Mouse (Mus musculus): ENCODE data around the gene Gpr55. TPM values are rescaled to one million over a fixed set of nuclear protein-coding genes. Genes with fewer than 3 reads are reported as not detected.

Gene Gpr55
- polyA plus RNA-seq, 1 experiment, result not detected

- Histone ChIP-seq H3K4me3 (ENCODE audit: insufficient read depth, low read length) (no peak overlapping the region), H3K4me1 (ENCODE audit: control insufficient read depth, insufficient read depth, low read length) (peaks cover 36% of the 10 kb centered on the region), H3K27ac (ENCODE audit: insufficient read depth, low read depth, low read length) (peak overlapping the region; percentile 19; the same call in 1 of the 2 replicates)
- TF ChIP-seq POLR2A (IDR thresholded peaks at IDR 0.05; ENCODE audit: borderline replicate concordance, low read depth, low read length), result no peak
- TF ChIP-seq CTCF (IDR thresholded peaks at IDR 0.05; ENCODE audit: low read depth, low read length), result no peak
Observed at GRCm38 (mm10) chr1:85988351-85988750, 27.5 kb upstream of the Gpr55 start.

GRCm38 (mm10) chr1:85985784-85986183 lies 25.0 kb upstream of the Gpr55 start:
- Histone ChIP-seq H3K4me3 (ENCODE audit: insufficient read depth, low read length) (no peak overlapping the region), H3K4me1 (ENCODE audit: control insufficient read depth, insufficient read depth, low read length) (peaks cover 36% of the 10 kb centered on the region), H3K27ac (ENCODE audit: insufficient read depth, low read depth, low read length) (peak overlapping the region; percentile 17; the same call in 1 of the 2 replicates)
- no peak for TF ChIP-seq CTCF (IDR thresholded peaks at IDR 0.05; ENCODE audit: low read depth, low read length)

- TF ChIP-seq POLR2A (IDR thresholded peaks at IDR 0.05; ENCODE audit: borderline replicate concordance, low read depth, low read length) (no peak), CTCF (IDR thresholded peaks at IDR 0.05; ENCODE audit: low read depth, low read length) (no peak)
- H3K27ac ChIP-seq (ENCODE audit: insufficient read depth, low read depth, low read length), result no peak overlapping the region
- H3K4me1 ChIP-seq (ENCODE audit: control insufficient read depth, insufficient read depth, low read length), result peaks cover 33% of the 10 kb centered on the region
- no peak overlapping the region for H3K4me3 ChIP-seq (ENCODE audit: insufficient read depth, low read length)
Observed at GRCm38 (mm10) chr1:85981738-85982357, 21.0 kb upstream of the Gpr55 start.

GRCm38 (mm10) chr1:85977709-85978108 lies 16.9 kb upstream of the Gpr55 start:
- H3K27ac ChIP-seq (ENCODE audit: insufficient read depth, low read depth, low read length), result no peak overlapping the region
- H3K4me3 ChIP-seq (ENCODE audit: insufficient read depth, low read length), result no peak overlapping the region
- H3K4me1 ChIP-seq (ENCODE audit: control insufficient read depth, insufficient read depth, low read length), result peaks cover 15% of the 10 kb centered on the region
- TF ChIP-seq CTCF (IDR thresholded peaks at IDR 0.05; ENCODE audit: low read depth, low read length) (no peak), POLR2A (IDR thresholded peaks at IDR 0.05; ENCODE audit: borderline replicate concordance, low read depth, low read length) (no peak)

GRCm38 (mm10) chr1:85973468-85973877 lies 12.7 kb upstream of the Gpr55 start:
- Histone ChIP-seq H3K4me1 (ENCODE audit: control insufficient read depth, insufficient read depth, low read length) (peaks cover 12% of the 10 kb centered on the region), H3K27ac (ENCODE audit: insufficient read depth, low read depth, low read length) (no peak overlapping the region), H3K4me3 (ENCODE audit: insufficient read depth, low read length) (no peak overlapping the region)
- no peak for TF ChIP-seq POLR2A (IDR thresholded peaks at IDR 0.05; ENCODE audit: borderline replicate concordance, low read depth, low read length)
- no peak for TF ChIP-seq CTCF (IDR thresholded peaks at IDR 0.05; ENCODE audit: low read depth, low read length)

GRCm38 (mm10) chr1:85972341-85972740 lies 11.5 kb upstream of the Gpr55 start:
- Histone ChIP-seq H3K4me3 (ENCODE audit: insufficient read depth, low read length) (no peak overlapping the region), H3K4me1 (ENCODE audit: control insufficient read depth, insufficient read depth, low read length) (0 out of 2 replicates have a peak, but pooled peaks cover 2% of the 10 kb centered on the region), H3K27ac (ENCODE audit: insufficient read depth, low read depth, low read length) (no peak overlapping the region)
- no peak for TF ChIP-seq POLR2A (IDR thresholded peaks at IDR 0.05; ENCODE audit: borderline replicate concordance, low read depth, low read length)
- TF ChIP-seq CTCF (IDR thresholded peaks at IDR 0.05; ENCODE audit: low read depth, low read length), result no peak

GRCm38 (mm10) chr1:85971070-85971469 lies 10.3 kb upstream of the Gpr55 start:
- Histone ChIP-seq H3K4me3 (ENCODE audit: insufficient read depth, low read length) (no peak overlapping the region), H3K27ac (ENCODE audit: insufficient read depth, low read depth, low read length) (no peak overlapping the region), H3K4me1 (ENCODE audit: control insufficient read depth, insufficient read depth, low read length) (no peaks in the 10 kb centered on the region)
- TF ChIP-seq POLR2A (IDR thresholded peaks at IDR 0.05; ENCODE audit: borderline replicate concordance, low read depth, low read length) (no peak), CTCF (IDR thresholded peaks at IDR 0.05; ENCODE audit: low read depth, low read length) (no peak)

- TF ChIP-seq CTCF (IDR thresholded peaks at IDR 0.05; ENCODE audit: low read depth, low read length), result no peak
- TF ChIP-seq POLR2A (IDR thresholded peaks at IDR 0.05; ENCODE audit: borderline replicate concordance, low read depth, low read length), result no peak
- Histone ChIP-seq H3K4me1 (ENCODE audit: control insufficient read depth, insufficient read depth, low read length) (no peaks in the 10 kb centered on the region), H3K4me3 (ENCODE audit: insufficient read depth, low read length) (no peak overlapping the region), H3K27ac (ENCODE audit: insufficient read depth, low read depth, low read length) (no peak overlapping the region)
Observed at GRCm38 (mm10) chr1:85969519-85969918, 8.7 kb upstream of the Gpr55 start.

GRCm38 (mm10) chr1:85969081-85969480 lies 8.3 kb upstream of the Gpr55 start:
- H3K27ac ChIP-seq (ENCODE audit: insufficient read depth, low read depth, low read length), result no peak overlapping the region
- no peak for TF ChIP-seq POLR2A (IDR thresholded peaks at IDR 0.05; ENCODE audit: borderline replicate concordance, low read depth, low read length)
- no peak for TF ChIP-seq CTCF (IDR thresholded peaks at IDR 0.05; ENCODE audit: low read depth, low read length)
- H3K4me1 ChIP-seq (ENCODE audit: control insufficient read depth, insufficient read depth, low read length), result no peaks in the 10 kb centered on the region
- H3K4me3 ChIP-seq (ENCODE audit: insufficient read depth, low read length), result no peak overlapping the region

GRCm38 (mm10) chr1:85965856-85966255 lies 5.0 kb upstream of the Gpr55 start:
- H3K27ac ChIP-seq (ENCODE audit: insufficient read depth, low read depth, low read length), result no peak overlapping the region
- peaks cover 10% of the 10 kb centered on the region for H3K4me1 ChIP-seq (ENCODE audit: control insufficient read depth, insufficient read depth, low read length)
- TF ChIP-seq CTCF (IDR thresholded peaks at IDR 0.05; ENCODE audit: low read depth, low read length) (no peak), POLR2A (IDR thresholded peaks at IDR 0.05; ENCODE audit: borderline replicate concordance, low read depth, low read length) (no peak)
- no peak overlapping the region for H3K4me3 ChIP-seq (ENCODE audit: insufficient read depth, low read length)

Measured in bone marrow macrophage, adult 2 months (primary cell).